Mouse (Mus musculus) duodenum, adult 2 months (tissue): Measurements from ENCODE around the gene Qrfp. TPM values are rescaled to one million over a fixed set of nuclear protein-coding genes. Genes with fewer than 3 reads are reported as not detected.

Source experiments
- polyA plus RNA-seq: library from polyadenylated mRNA; depleted of rRNA; stranded (reverse); fragments of >200 nt; gene quantifications from 2 replicates; pipeline ENCODE4 v1.2.3, GENCODE M21; 2012; ENCODE audit warnings: low replicate concordance; rRNA removed

The Qrfp gene
- polyA plus RNA-seq = 0.07 and 0.17 TPM in 2 replicates

DNA sequence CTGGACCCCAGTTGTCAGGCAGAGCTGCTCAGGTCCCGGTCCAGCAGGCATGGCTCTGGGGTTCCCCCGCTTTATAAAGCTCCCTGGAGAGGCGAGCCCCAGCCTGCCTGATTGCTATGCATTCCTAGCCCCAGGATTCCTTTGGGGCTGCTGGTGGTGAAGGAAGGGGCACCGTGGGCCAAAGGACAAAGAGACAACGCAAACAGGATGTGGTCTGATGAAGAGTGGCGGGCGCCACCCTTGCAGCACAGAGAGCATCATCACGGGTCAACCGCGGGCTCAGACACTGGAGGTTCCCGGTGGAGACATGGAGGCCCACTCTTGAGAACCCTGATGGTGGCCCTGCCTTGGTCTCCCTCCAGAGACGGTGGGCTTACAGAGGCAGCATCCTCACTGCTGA lies at the start of gene Qrfp:
TSS of gene Qrfp (minus strand) at position 137 of the 400 bp plus-strand sequence.

GRCm38 (mm10) chr2:31845896-31846691 lies 35.7 kb upstream of the Qrfp start, which contains the start of gene Fibcd1:
Fibcd1 (minus strand) TSS chr2:31846005.

Other genes with a start within 250 kb of the Qrfp start
- 21.1 and 29.8 TPM in 2 replicates for gene Fubp3, start 237.9 kb downstream of the Qrfp start, polyA plus RNA-seq
- not detected in 2 replicates for gene Prdm12, start 170.5 kb downstream of the Qrfp start, polyA plus RNA-seq
- gene Exosc2, start 139.9 kb downstream of the Qrfp start, polyA plus RNA-seq = 2.4 and 2.9 TPM in 2 replicates
- 39.1 and 39.6 TPM in 2 replicates for gene Abl1, start 122.2 kb downstream of the Qrfp start, polyA plus RNA-seq
- 0.36 and 0.63 TPM in 2 replicates for gene Fibcd1, start 35.4 kb upstream of the Qrfp start, polyA plus RNA-seq
- gene Lamc3, start 76.7 kb upstream of the Qrfp start, polyA plus RNA-seq = 2.3 TPM in 2 replicates
- gene Aif1l, start 139.6 kb upstream of the Qrfp start, polyA plus RNA-seq = 0.31 and 1.3 TPM in 2 replicates
- 17.2 and 18.9 TPM in 2 replicates for gene Nup214, start 163.9 kb upstream of the Qrfp start, polyA plus RNA-seq